Mouse (Mus musculus) intestine, embryonic 15.5 days (tissue): ENCODE results near the gene Srcap. TPM values are rescaled to one million over a fixed set of nuclear protein-coding genes. Genes with fewer than 3 reads are reported as not detected.
"Not testable (repeated sequence)": the region's sequence is repeated elsewhere in the genome, so short reads cannot be mapped to it uniquely, and the experiment has no call there.

Experiments used
- ATAC-seq: fragments of 200-750 bp; cut with Nextera tagmentation; 2 replicates; pipeline ENCODE4 v1.8.0; 2017; ENCODE audit warnings: moderate TSS enrichment, moderate library complexity
- H3K27ac ChIP-seq: fragments of 300-500 bp; sonication (generic); 2 replicates; pipeline ENCODE4 v1.5.1; 2015; ENCODE audit warnings: mild to moderate bottlenecking, inconsistent platforms
- H3K27me3 ChIP-seq: fragments of 300-500 bp; sonication (generic); replicated peaks from 2 replicates; pipeline ENCODE4 v1.6.1; 2015; ENCODE audit warnings: inconsistent platforms
- H3K36me3 ChIP-seq: fragments of 300-500 bp; sonication (generic); 2 replicates; pipeline ENCODE4 v1.6.1; 2015; ENCODE audit warnings: inconsistent platforms
- H3K4me1 ChIP-seq: fragments of 300-500 bp; sonication (generic); replicated peaks from 2 replicates; pipeline ENCODE4 v1.6.1; 2015; ENCODE audit warnings: inconsistent platforms
- H3K4me2 ChIP-seq: fragments of 300-500 bp; sonication (generic); replicated peaks from 2 replicates; pipeline ENCODE4 v1.6.1; 2015; ENCODE audit warnings: mild to moderate bottlenecking, inconsistent platforms
- H3K4me3 ChIP-seq: fragments of 300-500 bp; sonication (generic); replicated peaks from 2 replicates; pipeline ENCODE4 v1.5.1; 2015; ENCODE audit warnings: inconsistent platforms
- H3K9ac ChIP-seq: fragments of 300-500 bp; sonication (generic); 2 replicates; pipeline ENCODE4 v1.6.1; 2015; ENCODE audit warnings: inconsistent platforms
- H3K9me3 ChIP-seq: fragments of 300-500 bp; sonication (generic); 2 replicates; pipeline ENCODE4 v1.6.1; 2016; ENCODE audit warnings: inconsistent platforms
- WGBS: fragments of 180-500 bp; shearing (Covaris S2); methylation state at CpG from one replicate; pipeline ENCODE4 v1.1.7; 2015; 5-methylcytosine and 5-hydroxymethylcytosine counted together
- polyA plus RNA-seq: library from polyadenylated mRNA; unstranded; fragments of >200 nt; fragmentation: Nextera tagmentation; extraction: Ambion mirVana; gene quantifications from 2 replicates; pipeline ENCODE4 v1.2.1, GENCODE M21; 2015

The Srcap gene
- polyA plus RNA-seq, 1 experiment from 2014 or later = 37.9 TPM

GRCm38 (mm10) chr7:127476336-127476735, 35.4 kb upstream of the Srcap start:
- ATAC-seq = no peak
- no peak overlapping the region for H3K9ac ChIP-seq
- WGBS = 94% methylated on average over 11 of the region's 11 CpGs
- H3K4me1 ChIP-seq = peaks cover 16% of the 10 kb centered on the region
- H3K27ac ChIP-seq = no peak overlapping the region
- no peak overlapping the region for H3K4me3 ChIP-seq
- H3K9me3 ChIP-seq = no peaks in the 10 kb centered on the region
- no peaks in the 10 kb centered on the region for H3K27me3 ChIP-seq
- H3K4me2 ChIP-seq = no peak overlapping the region
- H3K36me3 ChIP-seq = peaks cover 29% of the 10 kb centered on the region

GRCm38 (mm10) chr7:127476855-127477254, 34.9 kb upstream of the Srcap start:
- Histone ChIP-seq H3K4me3 (peak overlapping the region; percentile 98; the same call in 1 of the 2 replicates), H3K4me1 (peaks cover 16% of the 10 kb centered on the region), H3K4me2 (peak overlapping the region; percentile 87), H3K9me3 (no peaks in the 10 kb centered on the region), H3K27ac (peak overlapping the region; percentile 97; the same call in 1 of the 2 replicates), H3K36me3 (peaks cover 29% of the 10 kb centered on the region), H3K9ac (no peak overlapping the region; the same call in 1 of the 2 replicates), H3K27me3 (no peaks in the 10 kb centered on the region)
- WGBS = 67% methylated on average over 4 of the region's 4 CpGs
- no peak for ATAC-seq

GRCm38 (mm10) chr7:127477687-127478634, 33.8 kb upstream of the Srcap start:
- peak; percentile 94 for ATAC-seq
- Histone ChIP-seq H3K4me2 (peak overlapping the region; percentile 87), H3K4me1 (peaks cover 16% of the 10 kb centered on the region), H3K27me3 (no peaks in the 10 kb centered on the region), H3K36me3 (peaks cover 34% of the 10 kb centered on the region), H3K9ac (peak overlapping the region; percentile 92), H3K27ac (peak overlapping the region; percentile 97), H3K9me3 (no peaks in the 10 kb centered on the region), H3K4me3 (peak overlapping the region; percentile 98)
- under 1% methylated on average over 50 of the region's 50 CpGs for WGBS

- Histone ChIP-seq H3K9me3 (no peaks in the 10 kb centered on the region), H3K27me3 (no peaks in the 10 kb centered on the region), H3K27ac (peak within 1 kb of the TSS; percentile 97), H3K4me3 (peak within 1 kb of the TSS; percentile 98), H3K4me1 (peaks cover 16% of the 10 kb centered on the region), H3K9ac (peak within 1 kb of the TSS; percentile 92), H3K36me3 (peaks cover 33% of the 10 kb centered on the region), H3K4me2 (peak within 1 kb of the TSS; percentile 87)
- ATAC-seq = peak; percentile 75
- under 1% methylated on average over 62 of the region's 62 CpGs for WGBS
Measured at GRCm38 (mm10) chr7:127478635-127479317, 33.0 kb upstream of the Srcap start, which contains the start of gene Fbrs. Gene Fbrs (plus strand): TSS chr7:127479199.

- Histone ChIP-seq H3K36me3 (peaks cover 26% of the 10 kb centered on the region), H3K4me2 (peak overlapping the region; percentile 87), H3K4me1 (peaks cover 16% of the 10 kb centered on the region), H3K4me3 (peak overlapping the region; percentile 98), H3K27me3 (no peaks in the 10 kb centered on the region), H3K27ac (peak overlapping the region; percentile 97), H3K9me3 (no peaks in the 10 kb centered on the region), H3K9ac (peak overlapping the region; percentile 92)
- no peak for ATAC-seq
- 3% methylated on average over 48 of the region's 48 CpGs for WGBS
Measured at GRCm38 (mm10) chr7:127479318-127480225, 32.2 kb upstream of the Srcap start.

GRCm38 (mm10) chr7:127480321-127480720, 31.5 kb upstream of the Srcap start:
- Histone ChIP-seq H3K4me2 (peak overlapping the region; percentile 87), H3K27ac (no peak overlapping the region), H3K4me3 (peak overlapping the region; percentile 98), H3K9me3 (no peaks in the 10 kb centered on the region), H3K9ac (peak overlapping the region; percentile 92; the same call in 1 of the 2 replicates), H3K36me3 (peaks cover 26% of the 10 kb centered on the region), H3K4me1 (peaks cover 16% of the 10 kb centered on the region), H3K27me3 (no peaks in the 10 kb centered on the region)
- ATAC-seq = no peak
- 49% methylated on average over 2 of the region's 2 CpGs for WGBS

- no peak for ATAC-seq
- no peaks in the 10 kb centered on the region for H3K9me3 ChIP-seq
- H3K4me2 ChIP-seq = no peak overlapping the region
- H3K27me3 ChIP-seq = no peaks in the 10 kb centered on the region
- no peak overlapping the region for H3K9ac ChIP-seq
- no peak overlapping the region for H3K4me3 ChIP-seq
- H3K27ac ChIP-seq = no peak overlapping the region
- H3K4me1 ChIP-seq = peaks cover 7% of the 10 kb centered on the region
- peaks cover 53% of the 10 kb centered on the region for H3K36me3 ChIP-seq
- WGBS = 81% methylated on average over 5 of the region's 5 CpGs
Measured at GRCm38 (mm10) chr7:127485416-127485815, 26.4 kb upstream of the Srcap start.

GRCm38 (mm10) chr7:127488364-127488763, 23.4 kb upstream of the Srcap start:
- H3K4me2 ChIP-seq, H3K4me1 ChIP-seq, H3K9me3 ChIP-seq, H3K4me3 ChIP-seq, H3K27ac ChIP-seq, ATAC-seq, H3K9ac ChIP-seq, H3K27me3 ChIP-seq: not testable (repeated sequence)
- H3K36me3 ChIP-seq = peaks cover 61% of the 10 kb centered on the region
- 80% methylated on average over 5 of the region's 5 CpGs for WGBS

- Histone ChIP-seq H3K4me2 (no peak overlapping the region), H3K4me3 (no peak overlapping the region), H3K27me3 (no peaks in the 10 kb centered on the region), H3K9me3 (no peaks in the 10 kb centered on the region), H3K9ac (no peak overlapping the region), H3K36me3 (peaks cover 56% of the 10 kb centered on the region), H3K4me1 (no peaks in the 10 kb centered on the region), H3K27ac (no peak overlapping the region)
- no peak for ATAC-seq
- WGBS = 87% methylated on average over 7 of the region's 7 CpGs
Measured at GRCm38 (mm10) chr7:127489982-127490381, 21.8 kb upstream of the Srcap start.

- Histone ChIP-seq H3K4me2 (no peak overlapping the region), H3K27me3 (no peaks in the 10 kb centered on the region), H3K36me3 (peaks cover 41% of the 10 kb centered on the region), H3K4me3 (no peak overlapping the region), H3K4me1 (no peaks in the 10 kb centered on the region), H3K9me3 (no peaks in the 10 kb centered on the region), H3K9ac (no peak overlapping the region), H3K27ac (no peak overlapping the region)
- WGBS = 68% methylated on average over 3 of the region's 3 CpGs
- ATAC-seq = no peak
Measured at GRCm38 (mm10) chr7:127491846-127492245, 19.9 kb upstream of the Srcap start.

GRCm38 (mm10) chr7:127494648-127495047, 17.1 kb upstream of the Srcap start:
- H3K9me3 ChIP-seq = no peaks in the 10 kb centered on the region
- ATAC-seq = 0 out of 2 replicates have a peak, but pooled peaks have one; percentile 14

More at GRCm38 (mm10) chr7:127494648-127495047, 17.1 kb upstream of the Srcap start:
- H3K36me3 ChIP-seq = peaks cover 20% of the 10 kb centered on the region
- H3K4me3 ChIP-seq = no peak overlapping the region
- H3K27ac ChIP-seq = no peak overlapping the region
- H3K27me3 ChIP-seq = no peaks in the 10 kb centered on the region
- no peak overlapping the region for H3K4me2 ChIP-seq
- no peaks in the 10 kb centered on the region for H3K4me1 ChIP-seq
- H3K9ac ChIP-seq = no peak overlapping the region
